Mouse (Mus musculus) urinary bladder, postnatal 10 days (tissue): ENCODE data around the gene Cox10.

ENCODE experiments used
- DNase-seq: peaks from one replicate; pipeline ENCODE4 v3.0.0; 2022; ENCODE audit warnings: low spot score

The Cox10 gene

GRCm38 (mm10) chr11:63913936-63914335 lies 165.3 kb downstream of the Cox10 start:
- no peak for DNase-seq
